Mouse (Mus musculus) liver (tissue): ENCODE results near the gene Sgcd.

ENCODE experiments used
- DNase-seq: peaks from one replicate; pipeline ENCODE4 v3.0.0-alpha.2; 2020; ENCODE audit warnings: mixed read lengths

Sgcd gene

GRCm38 (mm10) chr11:46912656-46913237 is 1076.0 kb downstream of the Sgcd start:
- no peak for DNase-seq

- DNase-seq, result no peak
Observed at GRCm38 (mm10) chr11:46904281-46904680, 1084.5 kb downstream of the Sgcd start.

GRCm38 (mm10) chr11:46889093-46889492 is 1099.7 kb downstream of the Sgcd start:
- no peak for DNase-seq

GRCm38 (mm10) chr11:46882456-46882855 is 1106.3 kb downstream of the Sgcd start:
- no peak for DNase-seq

- DNase-seq, result no peak
Observed at GRCm38 (mm10) chr11:46875774-46876173, 1113.0 kb downstream of the Sgcd start.

GRCm38 (mm10) chr11:46868594-46868993 is 1120.2 kb downstream of the Sgcd start:
- DNase-seq, result no peak

- DNase-seq, result no peak
Observed at GRCm38 (mm10) chr11:46864809-46865208, 1124.0 kb downstream of the Sgcd start.

GRCm38 (mm10) chr11:46848221-46848971 is 1140.4 kb downstream of the Sgcd start:
- DNase-seq, result no peak

GRCm38 (mm10) chr11:46847827-46848220 is 1140.9 kb downstream of the Sgcd start:
- DNase-seq, result no peak

- no peak for DNase-seq
Observed at GRCm38 (mm10) chr11:46846661-46847060, 1142.1 kb downstream of the Sgcd start.
